Mouse (Mus musculus): ENCODE results near the gene Gm37240. TPM values are rescaled to one million over a fixed set of nuclear protein-coding genes. Genes with fewer than 3 reads are reported as not detected.

Gene Gm37240
- polyA plus RNA-seq, 1 experiment from 2014 or later, result 0.67 TPM

- Histone ChIP-seq H3K9me3 (ENCODE audit: control insufficient read depth, low read length) (no peaks in the 10 kb centered on the region), H3K27ac (ENCODE audit: low read depth, low read length) (no peak overlapping the region), H3K27me3 (ENCODE audit: control insufficient read depth, insufficient read depth, low read length) (no peaks in the 10 kb centered on the region), H3K4me1 (ENCODE audit: control insufficient read depth, insufficient read depth, low read length) (no peaks in the 10 kb centered on the region), H3K4me2 (no peak overlapping the region), H3K4me3 (ENCODE audit: low read depth, low read length) (no peak overlapping the region), H3K36me3 (ENCODE audit: control insufficient read depth, insufficient read depth, low read length) (no peaks in the 10 kb centered on the region), H3K9ac (ENCODE audit: low read length) (no peak overlapping the region)
- no peak for DNase-seq (ENCODE audit: low spot score, missing footprints)
- WGBS, result 72% methylated on average over 12 of the region's 12 CpGs
- no peak for ATAC-seq (ENCODE audit: low FRiP score)
Measured at GRCm38 (mm10) chr3:84637890-84638578, 1249.3 kb downstream of the Gm37240 start.

GRCm38 (mm10) chr3:84637095-84637494 is 1250.2 kb downstream of the Gm37240 start:
- WGBS, result 82% methylated on average over 6 of the region's 6 CpGs
- Histone ChIP-seq H3K27me3 (ENCODE audit: control insufficient read depth, insufficient read depth, low read length) (no peaks in the 10 kb centered on the region), H3K36me3 (ENCODE audit: control insufficient read depth, insufficient read depth, low read length) (no peaks in the 10 kb centered on the region), H3K4me3 (ENCODE audit: low read depth, low read length) (no peak overlapping the region), H3K9ac (ENCODE audit: low read length) (no peak overlapping the region), H3K27ac (ENCODE audit: low read depth, low read length) (no peak overlapping the region), H3K4me1 (ENCODE audit: control insufficient read depth, insufficient read depth, low read length) (no peaks in the 10 kb centered on the region), H3K4me2 (no peak overlapping the region), H3K9me3 (ENCODE audit: control insufficient read depth, low read length) (no peaks in the 10 kb centered on the region)
- no peak for DNase-seq (ENCODE audit: low spot score, missing footprints)
- ATAC-seq (ENCODE audit: low FRiP score), result no peak

GRCm38 (mm10) chr3:84631586-84631985 is 1255.7 kb downstream of the Gm37240 start:
- Histone ChIP-seq H3K36me3 (ENCODE audit: control insufficient read depth, insufficient read depth, low read length) (no peaks in the 10 kb centered on the region), H3K27ac (ENCODE audit: low read depth, low read length) (no peak overlapping the region), H3K4me1 (ENCODE audit: control insufficient read depth, insufficient read depth, low read length) (no peaks in the 10 kb centered on the region), H3K27me3 (ENCODE audit: control insufficient read depth, insufficient read depth, low read length) (no peaks in the 10 kb centered on the region), H3K4me3 (ENCODE audit: low read depth, low read length) (no peak overlapping the region), H3K9ac (ENCODE audit: low read length) (no peak overlapping the region), H3K9me3 (ENCODE audit: control insufficient read depth, low read length) (no peaks in the 10 kb centered on the region), H3K4me2 (no peak overlapping the region)
- ATAC-seq (ENCODE audit: low FRiP score), result no peak
- DNase-seq (ENCODE audit: low spot score, missing footprints), result no peak
- 92% methylated on average over 9 of the region's 9 CpGs for WGBS

GRCm38 (mm10) chr3:84622026-84622425 is 1265.3 kb downstream of the Gm37240 start:
- Histone ChIP-seq H3K4me2 (no peak overlapping the region), H3K4me1 (ENCODE audit: control insufficient read depth, insufficient read depth, low read length) (no peaks in the 10 kb centered on the region), H3K9me3 (ENCODE audit: control insufficient read depth, low read length) (no peaks in the 10 kb centered on the region), H3K36me3 (ENCODE audit: control insufficient read depth, insufficient read depth, low read length) (no peaks in the 10 kb centered on the region), H3K4me3 (ENCODE audit: low read depth, low read length) (no peak overlapping the region), H3K27ac (ENCODE audit: low read depth, low read length) (no peak overlapping the region), H3K9ac (ENCODE audit: low read length) (no peak overlapping the region), H3K27me3 (ENCODE audit: control insufficient read depth, insufficient read depth, low read length) (no peaks in the 10 kb centered on the region)
- ATAC-seq (ENCODE audit: low FRiP score), result no peak
- DNase-seq (ENCODE audit: low spot score, missing footprints), result no peak
- 73% methylated on average over 3 of the region's 3 CpGs for WGBS

GRCm38 (mm10) chr3:84619725-84620124 is 1267.6 kb downstream of the Gm37240 start:
- Histone ChIP-seq H3K9ac (ENCODE audit: low read length) (no peak overlapping the region), H3K9me3 (ENCODE audit: control insufficient read depth, low read length) (no peaks in the 10 kb centered on the region), H3K27ac (ENCODE audit: low read depth, low read length) (no peak overlapping the region), H3K36me3 (ENCODE audit: control insufficient read depth, insufficient read depth, low read length) (no peaks in the 10 kb centered on the region), H3K4me2 (no peak overlapping the region), H3K27me3 (ENCODE audit: control insufficient read depth, insufficient read depth, low read length) (no peaks in the 10 kb centered on the region), H3K4me3 (ENCODE audit: low read depth, low read length) (no peak overlapping the region), H3K4me1 (ENCODE audit: control insufficient read depth, insufficient read depth, low read length) (no peaks in the 10 kb centered on the region)
- no peak for DNase-seq (ENCODE audit: low spot score, missing footprints)
- WGBS, result 97% methylated on average over 6 of the region's 6 CpGs
- no peak for ATAC-seq (ENCODE audit: low FRiP score)

GRCm38 (mm10) chr3:84619056-84619455 is 1268.3 kb downstream of the Gm37240 start:
- DNase-seq (ENCODE audit: low spot score, missing footprints), result no peak
- Histone ChIP-seq H3K36me3 (ENCODE audit: control insufficient read depth, insufficient read depth, low read length) (no peaks in the 10 kb centered on the region), H3K9ac (ENCODE audit: low read length) (no peak overlapping the region), H3K4me2 (no peak overlapping the region), H3K27me3 (ENCODE audit: control insufficient read depth, insufficient read depth, low read length) (no peaks in the 10 kb centered on the region), H3K27ac (ENCODE audit: low read depth, low read length) (no peak overlapping the region), H3K4me1 (ENCODE audit: control insufficient read depth, insufficient read depth, low read length) (no peaks in the 10 kb centered on the region), H3K9me3 (ENCODE audit: control insufficient read depth, low read length) (no peaks in the 10 kb centered on the region), H3K4me3 (ENCODE audit: low read depth, low read length) (no peak overlapping the region)
- WGBS, result 93% methylated on average over 7 of the region's 7 CpGs
- ATAC-seq (ENCODE audit: low FRiP score), result no peak

GRCm38 (mm10) chr3:84618627-84619026 is 1268.7 kb downstream of the Gm37240 start:
- Histone ChIP-seq H3K9ac (ENCODE audit: low read length) (no peak overlapping the region), H3K9me3 (ENCODE audit: control insufficient read depth, low read length) (no peaks in the 10 kb centered on the region), H3K36me3 (ENCODE audit: control insufficient read depth, insufficient read depth, low read length) (no peaks in the 10 kb centered on the region), H3K27me3 (ENCODE audit: control insufficient read depth, insufficient read depth, low read length) (no peaks in the 10 kb centered on the region), H3K4me3 (ENCODE audit: low read depth, low read length) (no peak overlapping the region), H3K4me1 (ENCODE audit: control insufficient read depth, insufficient read depth, low read length) (no peaks in the 10 kb centered on the region), H3K27ac (ENCODE audit: low read depth, low read length) (no peak overlapping the region), H3K4me2 (no peak overlapping the region)
- 92% methylated on average over 2 of the region's 2 CpGs for WGBS
- DNase-seq (ENCODE audit: low spot score, missing footprints) (no peak), ATAC-seq (ENCODE audit: low FRiP score) (no peak)

- no peak overlapping the region for H3K4me2 ChIP-seq
- DNase-seq (ENCODE audit: low spot score, missing footprints) (no peak), ATAC-seq (ENCODE audit: low FRiP score) (no peak)
- WGBS, result 26% methylated on average over 7 of the region's 7 CpGs
- no peaks in the 10 kb centered on the region for H3K27me3 ChIP-seq (ENCODE audit: control insufficient read depth, insufficient read depth, low read length)
- H3K4me1 ChIP-seq (ENCODE audit: control insufficient read depth, insufficient read depth, low read length), result no peaks in the 10 kb centered on the region
- H3K9ac ChIP-seq (ENCODE audit: low read length), result no peak overlapping the region
- H3K4me3 ChIP-seq (ENCODE audit: low read depth, low read length), result no peak overlapping the region
- H3K27ac ChIP-seq (ENCODE audit: low read depth, low read length), result no peak overlapping the region
- H3K9me3 ChIP-seq (ENCODE audit: control insufficient read depth, low read length), result no peaks in the 10 kb centered on the region
- H3K36me3 ChIP-seq (ENCODE audit: control insufficient read depth, insufficient read depth, low read length), result no peaks in the 10 kb centered on the region
Measured at GRCm38 (mm10) chr3:84615856-84616225, 1271.5 kb downstream of the Gm37240 start.

GRCm38 (mm10) chr3:84615050-84615855 is 1272.1 kb downstream of the Gm37240 start:
- H3K9me3 ChIP-seq (ENCODE audit: control insufficient read depth, low read length), result no peaks in the 10 kb centered on the region
- H3K27ac ChIP-seq (ENCODE audit: low read depth, low read length), result no peak overlapping the region
- DNase-seq (ENCODE audit: low spot score, missing footprints), result no peak
- no peak overlapping the region for H3K4me3 ChIP-seq (ENCODE audit: low read depth, low read length)
- ATAC-seq (ENCODE audit: low FRiP score), result no peak
- H3K4me1 ChIP-seq (ENCODE audit: control insufficient read depth, insufficient read depth, low read length), result no peaks in the 10 kb centered on the region
- no peak overlapping the region for H3K4me2 ChIP-seq
- no peaks in the 10 kb centered on the region for H3K36me3 ChIP-seq (ENCODE audit: control insufficient read depth, insufficient read depth, low read length)
- no peaks in the 10 kb centered on the region for H3K27me3 ChIP-seq (ENCODE audit: control insufficient read depth, insufficient read depth, low read length)
- H3K9ac ChIP-seq (ENCODE audit: low read length), result no peak overlapping the region
- WGBS, result 33% methylated on average over 5 of the region's 5 CpGs

All from midbrain, embryonic 11.5 days (tissue).